25 mouse cellular contexts compared by ENCODE assay signal in the genomic region with DNA sequence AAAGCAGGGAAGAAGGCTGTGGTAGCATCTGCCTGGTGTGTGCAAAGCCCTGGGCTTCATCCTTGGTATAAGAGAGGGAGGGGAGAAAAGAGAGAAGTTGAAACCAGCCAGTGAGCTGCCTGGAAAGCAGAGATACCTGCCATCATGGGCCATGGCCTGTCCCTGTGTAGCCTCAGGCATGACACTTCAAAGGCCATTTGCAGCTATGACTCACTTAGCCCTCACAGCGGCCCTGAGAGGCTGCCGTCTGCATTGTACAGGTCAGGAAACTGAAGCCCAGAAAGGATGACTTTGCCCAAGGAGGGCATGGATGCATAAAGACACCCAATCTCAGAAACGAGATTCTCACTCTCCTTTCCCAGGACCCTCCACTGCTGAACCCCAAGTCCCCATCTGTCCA. TPM values are rescaled to one million over a fixed set of nuclear protein-coding genes. Genes with fewer than 3 reads are reported as not detected.
DNase-seq lines count a peak whose midpoint lies in the region; TF ChIP-seq lines count a peak whose summit lies in the region.
"Had no signal": no experiment of that assay in that cellular context is flagged by ENCODE, and none has a peak within 500 bp of the region (broad histone marks: within the 10 kb centered on the region; RNA-seq: fewer than 3 reads in every experiment).

No protein-coding gene starts in this region.

- no peaks in the 10 kb centered on the region for H3K36me3 ChIP-seq in thymus, adult 2 months (ENCODE audit: control insufficient read depth, insufficient read depth, low read length)
- H3K36me3 ChIP-seq: embryonic facial prominence, embryonic 12.5 days; forebrain, embryonic 15.5 days; heart, embryonic 15.5 days; limb, embryonic 13.5 days; liver, embryonic 13.5 days; lung, embryonic 15.5 days; midbrain, embryonic 12.5 days; neural tube, embryonic 15.5 days had no signal

- peaks cover 2% of the 10 kb centered on the region; the same call in 1 of the 2 replicates for H3K27me3 ChIP-seq in thymus, adult 2 months (ENCODE audit: control insufficient read depth, insufficient read depth, low read length)
- H3K27me3 ChIP-seq: forebrain, embryonic 15.5 days; neural tube, embryonic 15.5 days had no signal

- H3K27ac ChIP-seq in layer of hippocampus, adult 2 months, result peak overlapping the region; percentile 96
- H3K27ac ChIP-seq in thymus, adult 2 months (ENCODE audit: control insufficient read depth, insufficient read depth, low read length), result no peak overlapping the region
- H3K27ac ChIP-seq: embryonic facial prominence, embryonic 12.5 days; forebrain, embryonic 15.5 days; heart, adult 2 months; heart, embryonic 15.5 days; limb, embryonic 13.5 days; liver, embryonic 13.5 days; lung, embryonic 15.5 days; midbrain, embryonic 12.5 days; neural tube, embryonic 15.5 days had no signal

- H3K4me3 ChIP-seq in layer of hippocampus, adult 2 months, result no peak overlapping the region
- H3K4me3 ChIP-seq in thymus, adult 2 months (ENCODE audit: control insufficient read depth, insufficient read depth, low read length), result no peak overlapping the region
- H3K4me3 ChIP-seq: embryonic facial prominence, embryonic 12.5 days; erythroblast, embryonic 14.5 days; forebrain, embryonic 15.5 days; heart, adult 2 months; heart, embryonic 15.5 days; limb, embryonic 13.5 days; liver, embryonic 13.5 days; lung, embryonic 15.5 days; midbrain, embryonic 12.5 days; neural tube, embryonic 15.5 days had no signal

- 66% methylated on average over 3 of the region's 3 CpGs for WGBS in thymus, adult 2 months

- no peaks in the 10 kb centered on the region for H3K4me1 ChIP-seq in thymus, adult 2 months (replicated peaks; ENCODE audit: control insufficient read depth, insufficient read depth, low read length)
- H3K4me1 ChIP-seq: lung, embryonic 15.5 days had no signal

- TF ChIP-seq CTCF in layer of hippocampus, adult 2 months (conservative IDR thresholded peaks at IDR 0.05), result no peak
- no peak for TF ChIP-seq CTCF in thymus, adult 2 months (IDR thresholded peaks at IDR 0.05; ENCODE audit: borderline replicate concordance, control insufficient read depth, extremely low read depth, insufficient read depth, low read length, poor library complexity)

- peak; percentile 37 for DNase-seq in cerebellum, adult 8-10 months
- DNase-seq in cerebellum, postnatal 4 days (ENCODE audit: low spot score in 2 of 2), result no peak
- no peak for DNase-seq in layer of hippocampus, adult 2 months (ENCODE audit: low spot score in 2 of 2)
- no peak for DNase-seq in layer of hippocampus, postnatal 14 days (ENCODE audit: low spot score in 2 of 2)
- DNase-seq in adrenal gland, adult (ENCODE audit: inconsistent age in 2 of 2, low spot score in 1 of 2), result peak; percentile 87 to 94
- DNase-seq in brain, adult 2 months (ENCODE audit: low read depth, low spot score), result peak; percentile 70
- DNase-seq in layer of hippocampus, postnatal 10 days (ENCODE audit: low spot score in 2 of 2), result no peak
- no peak for DNase-seq in thymus, adult 2 months
- DNase-seq: B cell, adult 2 months; gastrocnemius, postnatal 14 days; heart, adult 2 months; kidney, adult 9 months; kidney, postnatal 25 days; liver, embryonic 13.5 days; right cerebral cortex, postnatal 25 days had no signal

- no peak for TF ChIP-seq POLR2A in thymus, adult 2 months (IDR thresholded peaks at IDR 0.05; ENCODE audit: control insufficient read depth, extremely low read depth, insufficient read depth, low read length, poor library complexity)

RNA-seq across cellular contexts. Expression of gene Srcin1, which starts 13.4 kb away (rescaled TPM):
- 100 to 1,000 TPM; 226 to 232 TPM for total RNA-seq in layer of hippocampus, adult 2 months (2021)
- total RNA-seq in layer of hippocampus, postnatal 14 days (2021), result 100 to 1,000 TPM; 309 to 331 TPM
- total RNA-seq in layer of hippocampus, postnatal 10 days (2021), result 100 to 1,000 TPM; 271 to 286 TPM
- 0.32 and 0.55 TPM in 2 replicates for polyA plus RNA-seq in thymus, adult 2 months (2012; rRNA removed)
- total RNA-seq: hematopoietic stem cell, adult 5-6 weeks had no signal
- polyA plus RNA-seq: erythroblast, embryonic 14.5 days; inflammation-experienced regulatory T-cells, adult 6 months; liver, embryonic 13.5 days had no signal

Comparison
In these comparisons a context has a peak if more than half of its experiments do, and no peak if none do; other contexts are left out.
1. DNase-seq: peak in cerebellum, adult 8-10 months (single experiment), adrenal gland, adult (2 of 2) and brain, adult 2 months (single experiment); none in cerebellum, postnatal 4 days (0 of 2), layer of hippocampus, adult 2 months (0 of 2), layer of hippocampus, postnatal 14 days (0 of 2), layer of hippocampus, postnatal 10 days (0 of 2) and thymus, adult 2 months (single experiment).